Mouse (Mus musculus) intestine, postnatal 0 days (tissue): ENCODE results near the gene Cldnd1. TPM values are rescaled to one million over a fixed set of nuclear protein-coding genes. Genes with fewer than 3 reads are reported as not detected.

ENCODE experiments used
- ATAC-seq: fragments of 200-750 bp; cut with Nextera tagmentation; 2 replicates; pipeline ENCODE4 v1.8.0; 2017; ENCODE audit warnings: mild to moderate bottlenecking, moderate TSS enrichment, moderate library complexity
- H3K27ac ChIP-seq: fragments of 300-500 bp; sonication (generic); 2 replicates; pipeline ENCODE4 v1.5.1; 2014; ENCODE audit warnings: mild to moderate bottlenecking, low read depth, low read length, moderate library complexity
- H3K27me3 ChIP-seq: fragments of 300-500 bp; sonication (generic); replicated peaks from 2 replicates; pipeline ENCODE4 v1.6.1; 2014; ENCODE audit warnings: low read length, mixed read lengths; ENCODE audit not compliant: control insufficient read depth, insufficient read depth
- H3K36me3 ChIP-seq: fragments of 300-500 bp; sonication (generic); 2 replicates; pipeline ENCODE4 v1.6.1; 2014; ENCODE audit warnings: mild to moderate bottlenecking, moderate library complexity; ENCODE audit not compliant: control insufficient read depth, insufficient read depth
- H3K4me1 ChIP-seq: fragments of 300-500 bp; sonication (generic); replicated peaks from 2 replicates; pipeline ENCODE4 v1.6.1; 2014; ENCODE audit warnings: antibody characterized with exemption, low read length, mixed read lengths; ENCODE audit not compliant: control insufficient read depth, insufficient read depth
- H3K4me2 ChIP-seq: fragments of 300-500 bp; sonication (generic); replicated peaks from 2 replicates; pipeline ENCODE4 v1.6.1; 2014; ENCODE audit warnings: low read depth, mild to moderate bottlenecking, moderate library complexity
- H3K4me3 ChIP-seq: fragments of 300-500 bp; sonication (generic); 2 replicates; pipeline ENCODE4 v1.5.1; 2014; ENCODE audit warnings: low read depth, low read length
- H3K9ac ChIP-seq: fragments of 300-500 bp; sonication (generic); 2 replicates; pipeline ENCODE4 v1.6.1; 2014; ENCODE audit warnings: mild to moderate bottlenecking, low read depth, low read length
- H3K9me3 ChIP-seq: fragments of 300-500 bp; sonication (generic); 2 replicates; pipeline ENCODE4 v1.6.1; 2016; ENCODE audit warnings: mixed run types; ENCODE audit not compliant: control insufficient read depth
- CTCF ChIP-seq: sonication (generic); IDR thresholded peaks from 2 replicates; pipeline ENCODE4 v1.5.1; 2016; ENCODE audit warnings: low read depth, mild to moderate bottlenecking, control low read depth, antibody characterized with exemption, moderate library complexity
- whole genome bisulfite sequencing: fragments of 180-500 bp; shearing (Covaris S2); extraction: QIAGEN DNeasy Blood & Tissue Kit; methylation state at CpG from one replicate; pipeline ENCODE4 v1.1.7; 2014; 5-methylcytosine and 5-hydroxymethylcytosine counted together
- polyA plus RNA-seq: library from polyadenylated mRNA; unstranded; fragments of >200 nt; fragmentation: Nextera tagmentation; extraction: Ambion mirVana; gene quantifications from 2 replicates; pipeline ENCODE4 v1.2.1, GENCODE M21; 2015

The Cldnd1 gene
- polyA plus RNA-seq, 1 experiment from 2014 or later = 86.1 TPM

DNA sequence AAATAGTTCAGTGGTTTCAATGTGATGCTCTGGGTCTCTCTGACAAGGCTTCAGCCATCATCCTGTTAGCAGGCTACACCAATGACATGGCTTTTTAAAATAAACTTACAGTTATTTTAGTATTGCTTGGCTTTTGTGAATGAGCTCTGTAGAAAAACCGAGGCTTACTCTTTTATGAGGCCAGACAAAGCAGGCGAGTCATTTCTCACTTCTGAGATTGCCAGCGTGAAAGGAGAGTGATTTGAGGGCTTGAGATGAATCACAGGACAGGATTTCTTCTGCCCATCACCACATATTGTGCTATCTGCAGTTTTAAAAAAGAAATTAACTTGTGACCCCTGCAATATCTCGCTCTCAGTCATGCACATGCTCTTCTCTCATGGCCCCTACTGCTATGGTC lies 12.7 kb upstream of the Cldnd1 start:
- Histone ChIP-seq H3K27me3 (no peaks in the 10 kb centered on the region), H3K4me1 (no peaks in the 10 kb centered on the region), H3K36me3 (no peaks in the 10 kb centered on the region), H3K27ac (no peak overlapping the region), H3K9ac (no peak overlapping the region), H3K4me2 (no peak overlapping the region), H3K9me3 (no peaks in the 10 kb centered on the region), H3K4me3 (no peak overlapping the region)
- no peak for TF ChIP-seq CTCF
- no peak for ATAC-seq
- 62% methylated on average over 4 of the region's 4 CpGs for WGBS

- H3K27me3 ChIP-seq = no peaks in the 10 kb centered on the region
- no peak within 1 kb of the TSS for H3K4me2 ChIP-seq
- H3K4me3 ChIP-seq = no peak within 1 kb of the TSS
- no peak within 1 kb of the TSS for H3K9ac ChIP-seq
- no peaks in the 10 kb centered on the region for H3K4me1 ChIP-seq
- 91% methylated on average over 7 of the region's 7 CpGs for WGBS
- H3K27ac ChIP-seq = no peak within 1 kb of the TSS
- ATAC-seq = no peak
- no peaks in the 10 kb centered on the region for H3K9me3 ChIP-seq
- TF ChIP-seq CTCF = no peak
- no peaks in the 10 kb centered on the region for H3K36me3 ChIP-seq
Observed at GRCm38 (mm10) chr16:58718666-58719120, 9.0 kb upstream of the Cldnd1 start, which contains the start of gene Gpr15. TSS of gene Gpr15 (minus strand) at chr16:58719070.

GRCm38 (mm10) chr16:58722292-58722691 lies 5.4 kb upstream of the Cldnd1 start:
- H3K27ac ChIP-seq = peak overlapping the region; percentile 54; the same call in 1 of the 2 replicates
- no peak for TF ChIP-seq CTCF
- H3K27me3 ChIP-seq = no peaks in the 10 kb centered on the region
- peak; percentile 84 for ATAC-seq
- H3K36me3 ChIP-seq = no peaks in the 10 kb centered on the region
- no peak overlapping the region for H3K4me2 ChIP-seq
- no peaks in the 10 kb centered on the region for H3K4me1 ChIP-seq
- 48% methylated on average over 2 of the region's 2 CpGs for WGBS
- H3K4me3 ChIP-seq = no peak overlapping the region
- no peaks in the 10 kb centered on the region for H3K9me3 ChIP-seq
- H3K9ac ChIP-seq = no peak overlapping the region

GRCm38 (mm10) chr16:58726680-58727476 lies 832 bp upstream of the Cldnd1 start:
- no peaks in the 10 kb centered on the region for H3K27me3 ChIP-seq
- TF ChIP-seq CTCF = no peak
- H3K4me3 ChIP-seq = peak overlapping the region; percentile 98; the same call in 1 of the 2 replicates
- 64% methylated on average over 11 of the region's 11 CpGs for WGBS
- 0 out of 2 replicates have a peak overlapping the region, but pooled peaks have one; percentile 71 for H3K9ac ChIP-seq
- no peaks in the 10 kb centered on the region for H3K9me3 ChIP-seq
- H3K27ac ChIP-seq = no peak overlapping the region
- peak overlapping the region; percentile 77 for H3K4me2 ChIP-seq
- no peaks in the 10 kb centered on the region for H3K4me1 ChIP-seq
- ATAC-seq = no peak
- H3K36me3 ChIP-seq = peaks cover 15% of the 10 kb centered on the region

DNA sequence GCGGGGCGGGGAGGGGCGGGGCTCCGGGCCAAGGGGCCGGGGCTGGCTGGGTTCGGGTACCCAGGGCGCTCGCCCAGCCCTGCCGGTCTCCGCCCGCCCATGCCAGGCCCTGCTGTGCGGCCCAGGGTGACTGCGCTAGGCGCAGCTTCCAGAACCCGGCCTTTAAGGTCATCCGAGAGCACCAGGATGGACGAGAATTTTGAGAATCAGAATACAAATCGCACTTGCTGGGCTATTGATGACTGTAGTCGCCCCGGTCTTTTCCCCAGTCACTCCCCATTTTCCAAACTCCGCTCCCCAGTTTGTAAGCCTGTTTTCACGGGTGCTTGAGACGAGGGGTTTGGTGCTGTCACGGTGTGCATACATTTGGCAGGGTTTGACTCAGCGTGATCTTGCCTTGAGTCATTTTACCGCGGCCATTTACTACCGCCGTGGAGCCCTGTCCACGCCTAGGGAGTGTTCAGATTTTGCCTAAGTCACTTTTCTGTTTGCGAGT lies 514 bp downstream of the Cldnd1 start:
- H3K4me3 ChIP-seq = peak overlapping the region; percentile 98
- H3K4me1 ChIP-seq = no peaks in the 10 kb centered on the region
- H3K36me3 ChIP-seq = peaks cover 28% of the 10 kb centered on the region
- no peak for TF ChIP-seq CTCF
- WGBS = under 1% methylated on average over 21 of the region's 31 CpGs
- H3K27ac ChIP-seq = peak overlapping the region; percentile 83
- peak; percentile 77 for ATAC-seq
- no peaks in the 10 kb centered on the region for H3K27me3 ChIP-seq
- H3K9ac ChIP-seq = peak overlapping the region; percentile 71
- no peaks in the 10 kb centered on the region for H3K9me3 ChIP-seq
- H3K4me2 ChIP-seq = peak overlapping the region; percentile 77

- Histone ChIP-seq H3K27ac (no peak overlapping the region), H3K36me3 (peaks cover 9% of the 10 kb centered on the region; the same call in 1 of the 2 replicates), H3K27me3 (no peaks in the 10 kb centered on the region), H3K4me2 (no peak overlapping the region), H3K9ac (no peak overlapping the region), H3K4me1 (no peaks in the 10 kb centered on the region), H3K9me3 (no peaks in the 10 kb centered on the region), H3K4me3 (no peak overlapping the region)
- TF ChIP-seq CTCF = peak; percentile 49
- no peak for ATAC-seq
- WGBS = 80% methylated on average over 4 of the region's 4 CpGs
Observed at GRCm38 (mm10) chr16:58738205-58738604, 10.5 kb downstream of the Cldnd1 start.
